Mouse (Mus musculus) testis, adult 10 weeks (tissue): ENCODE results near the gene Timp2. TPM values are rescaled to one million over a fixed set of nuclear protein-coding genes. Genes with fewer than 3 reads are reported as not detected.

Source experiments
- polyA plus RNA-seq: library from polyadenylated mRNA; stranded (reverse); fragments of 350-450 nt; fragmentation: Illumina TruSeq; extraction: RNeasy Lipid Tissue Mini Kit (QIAGEN cat#74804); gene quantifications from one replicate; pipeline ENCODE4 v1.2.3, GENCODE M21; 2014; ENCODE audit warnings: low read depth, low replicate concordance

Gene Timp2
- polyA plus RNA-seq: 77.3 TPM

DNA sequence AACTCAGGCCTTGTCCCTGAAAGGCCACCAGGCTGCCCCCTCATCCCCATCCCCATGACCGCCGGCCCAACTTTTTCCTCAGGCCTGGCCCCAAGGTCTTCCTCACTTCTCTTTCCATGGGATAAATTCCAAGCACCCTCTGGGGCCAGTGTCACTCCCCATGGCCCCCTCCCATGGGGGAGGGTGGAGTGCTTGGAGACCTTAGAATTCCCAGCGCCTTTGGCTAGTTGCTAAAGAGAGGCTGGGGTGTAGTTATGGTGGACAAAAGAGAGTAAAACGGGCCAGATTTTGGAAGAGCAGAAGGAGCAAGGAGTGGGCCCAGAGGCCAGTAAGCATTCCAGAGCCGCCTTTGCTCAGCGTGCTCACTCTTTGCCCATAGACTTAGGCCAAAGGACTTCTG lies at the start of gene Timp2:
TSS of gene Timp2 (minus strand) at position 101 of the 400 bp plus-strand sequence.

DNA sequence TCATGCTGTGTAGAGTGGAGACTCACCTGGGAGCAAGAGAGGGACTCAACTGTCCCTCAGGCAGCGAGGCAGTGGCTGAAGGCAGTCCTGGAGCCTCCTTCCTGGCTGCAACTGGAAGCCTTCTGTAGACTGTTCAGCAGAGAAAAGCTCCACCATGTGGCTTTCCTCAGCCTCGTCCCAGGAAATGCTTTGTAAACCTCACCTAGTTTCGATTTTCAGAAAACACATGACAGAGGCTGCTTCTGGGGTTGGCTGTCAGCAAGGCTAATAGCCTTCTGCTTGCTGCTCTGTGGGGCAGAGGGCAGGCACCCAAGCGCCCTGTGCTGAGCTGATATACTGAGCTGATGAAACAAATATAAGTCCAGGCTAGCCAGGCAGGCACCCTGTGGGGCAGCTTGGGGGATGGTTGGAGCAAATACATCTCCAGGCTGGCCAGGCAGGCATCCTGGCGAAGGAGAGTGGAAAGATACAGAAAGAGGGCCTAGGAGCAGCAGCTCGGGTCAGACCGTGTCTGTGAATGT lies 46.3 kb upstream of the Timp2 start, which contains the start of gene Lgals3bp:
TSS of gene Lgals3bp (minus strand) at position 333 of the 521 bp plus-strand sequence.

DNA sequence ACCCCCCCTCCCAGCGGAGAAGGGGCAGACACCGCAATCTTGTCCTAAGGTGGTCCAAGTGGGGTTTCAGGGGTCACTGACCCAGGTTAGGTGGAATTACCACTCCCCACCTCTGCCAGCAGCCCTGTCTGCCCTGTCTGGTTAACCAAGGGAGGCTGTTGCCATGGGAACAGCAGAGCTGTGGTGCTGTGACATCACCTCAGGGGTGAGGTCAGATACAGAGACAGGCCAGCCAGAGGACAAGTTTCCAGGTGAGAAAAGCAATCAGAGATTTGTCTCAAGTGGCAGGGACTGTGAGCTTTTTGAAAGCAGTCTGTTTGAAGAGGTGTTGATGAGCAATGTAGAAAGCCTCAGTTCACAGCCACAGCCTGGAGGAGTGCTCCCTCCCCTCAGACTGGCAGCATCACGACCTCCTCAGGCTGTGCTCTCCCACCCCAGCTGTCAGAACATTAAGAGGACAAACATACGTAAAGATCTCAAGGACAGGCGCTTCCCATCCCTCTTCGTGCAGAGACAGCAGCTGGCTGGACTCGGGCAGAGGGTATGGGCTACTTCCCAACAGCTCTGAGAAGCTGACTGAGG lies 13.0 kb downstream of the Timp2 start, which contains the start of gene Cep295nl:
TSS of gene Cep295nl (minus strand) at position 101 of the 582 bp plus-strand sequence.

DNA sequence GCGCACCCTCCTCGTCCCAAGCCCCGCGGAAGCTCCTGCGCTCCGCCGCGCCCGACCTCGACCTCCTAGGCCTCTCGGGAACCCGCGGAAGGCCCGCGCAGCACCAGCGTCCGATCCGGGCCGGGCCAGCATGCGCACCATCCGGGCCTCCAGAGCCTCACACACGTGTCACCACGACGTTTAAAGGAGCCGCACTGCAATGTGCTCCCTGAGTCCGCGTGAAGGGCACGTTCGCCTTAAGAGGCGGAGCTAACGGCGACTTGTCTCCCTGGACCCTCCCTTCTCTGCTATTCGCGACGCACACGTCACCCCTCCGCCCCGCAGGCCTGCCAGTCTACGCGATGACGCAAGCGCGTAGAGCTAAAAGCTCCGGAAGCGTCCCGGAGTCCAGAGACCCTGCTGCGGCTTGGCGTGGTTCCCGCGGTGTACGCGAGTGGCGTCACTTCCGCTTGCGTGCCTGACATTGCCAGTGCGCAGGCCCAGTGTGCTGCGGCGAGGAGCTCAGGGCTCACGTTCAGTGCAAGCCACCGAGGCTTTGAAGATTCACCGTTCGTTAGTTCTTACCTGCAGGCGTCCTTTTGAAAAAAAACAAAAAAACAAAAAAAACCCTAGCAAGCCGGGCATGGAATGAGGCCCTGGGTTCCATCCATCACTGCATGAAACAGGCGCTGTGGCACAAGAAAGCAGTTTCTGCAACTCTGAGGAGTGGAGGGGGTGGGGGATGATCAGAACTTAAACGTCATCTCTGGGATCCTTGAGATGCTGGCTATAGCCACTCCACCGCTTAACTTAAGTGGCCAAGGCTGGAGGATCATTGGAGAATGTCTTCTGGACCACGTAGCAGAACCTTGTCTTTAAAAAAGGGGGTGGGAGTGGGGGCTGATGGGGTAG lies 65.3 kb downstream of the Timp2 start, which contains the start of gene Usp36:
TSS of gene Usp36 (minus strand) at position 246 of the 891 bp plus-strand sequence.

Other genes starting within 250 kb of the Timp2 start
- 9.5 TPM for gene Dnah17, start 225.1 kb downstream of the Timp2 start, polyA plus RNA-seq
- gene Cyth1, start 107.1 kb downstream of the Timp2 start, polyA plus RNA-seq: 90.3 TPM
- 1.0 TPM for gene Usp36, start 65.5 kb downstream of the Timp2 start, polyA plus RNA-seq
- 102 TPM for gene Cep295nl, start 13.2 kb downstream of the Timp2 start, polyA plus RNA-seq
- 2.0 TPM for gene Lgals3bp, start 46.4 kb upstream of the Timp2 start, polyA plus RNA-seq
- 4.0 TPM for gene Cant1, start 63.3 kb upstream of the Timp2 start, polyA plus RNA-seq
- gene C1qtnf1, start 72.5 kb upstream of the Timp2 start, polyA plus RNA-seq: 0.56 TPM
- not detected for gene Engase, start 121.1 kb upstream of the Timp2 start, polyA plus RNA-seq